Mouse (Mus musculus) C2C12 (cell line): ENCODE data around the gene Rtn2.

Experiments
- CEBPB ChIP-seq: IDR thresholded peaks from one replicate; pipeline ENCODE4 v1.6.1; 2011; ENCODE audit warnings: low read depth, mild to moderate bottlenecking, control low read depth, moderate library complexity
- CTCF ChIP-seq: IDR thresholded peaks from one replicate; pipeline ENCODE4 v1.5.1; 2011; ENCODE audit not compliant: control insufficient read depth, insufficient read depth, insufficient read length
- FOSL1 ChIP-seq: IDR thresholded peaks from one replicate; pipeline ENCODE4 v1.8.0; 2011; ENCODE audit warnings: mild to moderate bottlenecking, low read length; ENCODE audit not compliant: poor library complexity, insufficient read depth, severe bottlenecking
- MAX ChIP-seq: IDR thresholded peaks from one replicate; pipeline ENCODE4 v1.6.1; 2011; ENCODE audit warnings: mild to moderate bottlenecking, control low read depth
- MYOD1 ChIP-seq: IDR thresholded peaks from one replicate; pipeline ENCODE4 v1.6.1; 2011; ENCODE audit warnings: low read depth; ENCODE audit not compliant: control insufficient read depth, insufficient read length
- MYOG ChIP-seq: IDR thresholded peaks from one replicate; pipeline ENCODE4 v1.6.1; 2011; ENCODE audit not compliant: control insufficient read depth, insufficient read length; ENCODE audit errors: extremely low read depth
- USF1 ChIP-seq: IDR thresholded peaks from one replicate; pipeline ENCODE4 v1.6.1; 2011; ENCODE audit warnings: low read depth, mild to moderate bottlenecking, control low read depth, moderate library complexity

GRCm38 (mm10) chr7:19297794-19298193 is 15.4 kb downstream of the Rtn2 start:
- no peak for TF ChIP-seq CTCF
- TF ChIP-seq USF1, result no peak
- TF ChIP-seq MYOG, result no peak
- no peak for TF ChIP-seq MAX
- no peak for TF ChIP-seq CEBPB
- TF ChIP-seq MYOD1, result no peak
- TF ChIP-seq FOSL1, result no peak
